Mouse (Mus musculus) ES-E14 (cell line): ENCODE results near the gene Foxs1. TPM values are rescaled to one million over a fixed set of nuclear protein-coding genes. Genes with fewer than 3 reads are reported as not detected.

ENCODE experiments used
- DNase-seq: peaks from one replicate; pipeline ENCODE4 v3.0.0-alpha.2; 2013; ENCODE audit warnings: low read depth, low spot score
- H3K27ac ChIP-seq: 2 replicates; pipeline ENCODE4 v1.5.1; 2012; ENCODE audit warnings: low read depth, mild to moderate bottlenecking, low read length, moderate library complexity, mixed read lengths; ENCODE audit not compliant: poor library complexity, insufficient read depth, severe bottlenecking
- H3K36me3 ChIP-seq: 2 replicates; pipeline ENCODE4 v1.6.1; 2012; ENCODE audit warnings: mild to moderate bottlenecking, low read length, moderate library complexity, mixed read lengths; ENCODE audit not compliant: control insufficient read depth, poor library complexity, insufficient read depth, severe bottlenecking
- H3K4me1 ChIP-seq, 2 experiments: fragments of 150-350 bp in 1 of 2; sonication (generic) in 1 of 2; 2 replicates each; pipeline ENCODE4 v1.6.1; 2012; ENCODE audit warnings: low read length in 2 of 2, mild to moderate bottlenecking in 1 of 2, mixed read lengths in 1 of 2; ENCODE audit not compliant: control insufficient read depth in 2 of 2, insufficient read depth in 2 of 2, poor library complexity in 1 of 2
- H3K4me3 ChIP-seq, 2 experiments: fragments of 150-350 bp in 1 of 2; sonication (generic) in 1 of 2; 2 replicates each; pipeline ENCODE4 v1.5.1; 2012; ENCODE audit warnings: low read length in 2 of 2, low read depth in 1 of 2, mild to moderate bottlenecking in 1 of 2, mixed read lengths in 1 of 2; ENCODE audit not compliant: insufficient read depth in 1 of 2, poor library complexity in 1 of 2, severe bottlenecking in 1 of 2
- H3K9ac ChIP-seq: 2 replicates; pipeline ENCODE4 v1.6.1; 2012; ENCODE audit warnings: low read depth, mild to moderate bottlenecking, low read length, mixed read lengths; ENCODE audit not compliant: poor library complexity, insufficient read depth, severe bottlenecking
- H3K9me3 ChIP-seq: fragments of 150-350 bp; sonication (generic); 2 replicates; pipeline ENCODE4 v1.6.1; 2012; ENCODE audit warnings: low read depth, mild to moderate bottlenecking, low read length; ENCODE audit not compliant: control insufficient read depth, insufficient read depth
- CHD2 ChIP-seq: IDR thresholded peaks from 2 replicates; pipeline ENCODE4 v1.6.1; 2014; ENCODE audit warnings: mild to moderate bottlenecking, low read depth, low read length, inconsistent platforms
- HCFC1 ChIP-seq: IDR thresholded peaks from 2 replicates; pipeline ENCODE4 v1.6.1; 2012; ENCODE audit warnings: low read length, inconsistent platforms, borderline replicate concordance; ENCODE audit not compliant: insufficient read depth
- MAFK ChIP-seq: IDR thresholded peaks from 2 replicates; pipeline ENCODE4 v1.6.1; 2014; ENCODE audit warnings: mild to moderate bottlenecking, low read depth, low read length, inconsistent platforms; ENCODE audit not compliant: insufficient read depth
- ZC3H11A ChIP-seq: IDR thresholded peaks from 2 replicates; pipeline ENCODE4 v1.6.1; 2012; ENCODE audit warnings: low read depth, mild to moderate bottlenecking, inconsistent platforms, low read length, borderline replicate concordance
- ZNF384 ChIP-seq: IDR thresholded peaks from 2 replicates; pipeline ENCODE4 v1.6.1; 2012; ENCODE audit warnings: low read depth, low read length, inconsistent platforms
- in situ Hi-C, 2 experiments: fragments of 600-800 bp; cut with MboI; formaldehyde crosslinking; loops; one replicate each; pipeline ENCODE4 v1.15.1; 2025; ENCODE audit warnings: low sequenced_read_pairs in 2 of 2, inconsistent platforms in 1 of 2; ENCODE audit not compliant: unreplicated experiment in 2 of 2
- total RNA-seq: library from RNA; depleted of rRNA; stranded (reverse); fragments of 300-350 nt; gene quantifications from 2 replicates; pipeline ENCODE4 v1.2.3, GENCODE M21; 2012

The Foxs1 gene
- total RNA-seq, 1 experiment, result 0.36 TPM

DNA sequence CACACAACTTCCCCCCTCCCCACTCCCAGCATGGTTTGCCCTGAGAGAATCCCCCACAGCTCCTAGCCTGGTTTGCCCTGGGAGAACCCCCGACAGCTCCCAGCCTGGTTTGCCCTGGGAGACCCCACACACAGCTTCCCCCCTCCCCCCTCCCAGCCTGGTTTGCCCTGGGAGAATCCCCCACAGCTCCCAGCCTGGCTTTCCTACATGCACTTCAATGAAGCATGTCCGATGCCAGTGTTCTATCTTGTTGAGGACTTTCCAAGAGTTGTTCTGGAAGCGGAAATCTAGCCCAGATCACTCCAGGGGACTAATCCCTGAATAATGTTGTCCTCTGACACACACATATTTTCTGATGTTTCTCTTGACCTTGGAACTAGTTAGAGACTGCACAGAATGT lies 30.4 kb downstream of the Foxs1 start:
- H3K9ac ChIP-seq, result no peak overlapping the region
- no peak overlapping the region for H3K27ac ChIP-seq
- H3K4me1 ChIP-seq, result peaks cover 0 to 9% of the 10 kb centered on the region in 2 experiments; a peak in 1 of 4 replicates
- H3K36me3 ChIP-seq, result no peaks in the 10 kb centered on the region
- H3K9me3 ChIP-seq, result no peaks in the 10 kb centered on the region
- TF ChIP-seq CHD2 (no peak), MAFK (no peak), ZC3H11A (no peak), HCFC1 (no peak), ZNF384 (no peak)
- DNase-seq, result no peak
- in situ Hi-C loops, result loop anchor here in 1 of 2 experiments (25.0 kb wide), 1 partner anchor 235 kb away; no protein-coding TSS in a partner anchor
- no peak overlapping the region for H3K4me3 ChIP-seq

DNA sequence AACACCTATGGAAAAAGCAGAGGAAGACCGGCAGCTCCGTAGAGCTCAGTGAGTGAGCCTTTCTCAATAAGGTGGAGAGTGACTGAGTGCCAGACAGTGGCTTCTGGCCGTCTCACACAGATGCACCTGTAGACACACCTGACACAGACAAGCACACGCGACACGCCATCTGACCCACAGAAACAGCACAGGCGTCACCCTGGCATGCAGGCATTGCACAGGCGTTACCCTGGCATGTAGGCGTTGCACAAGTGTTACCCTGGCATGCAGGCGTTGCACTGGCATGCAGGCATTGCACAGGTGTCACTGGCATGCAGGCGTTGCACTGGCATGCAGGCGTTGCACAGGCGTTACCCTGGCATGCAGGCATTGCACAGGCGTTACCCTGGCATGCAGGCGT lies 31.7 kb downstream of the Foxs1 start:
- Histone ChIP-seq H3K4me1 (peaks cover 0 to 8% of the 10 kb centered on the region in 2 experiments; a peak in 1 of 4 replicates), H3K4me3 (no peak overlapping the region), H3K27ac (no peak overlapping the region), H3K9ac (no peak overlapping the region), H3K9me3 (no peaks in the 10 kb centered on the region), H3K36me3 (no peaks in the 10 kb centered on the region)
- TF ChIP-seq CHD2, result no peak
- TF ChIP-seq HCFC1, result no peak
- no peak for TF ChIP-seq ZC3H11A
- no peak for TF ChIP-seq ZNF384
- TF ChIP-seq MAFK, result no peak
- in situ Hi-C loops, result loop anchor here in 1 of 2 experiments (25.0 kb wide), 1 partner anchor 236 kb away; no protein-coding TSS in a partner anchor
- no peak for DNase-seq

DNA sequence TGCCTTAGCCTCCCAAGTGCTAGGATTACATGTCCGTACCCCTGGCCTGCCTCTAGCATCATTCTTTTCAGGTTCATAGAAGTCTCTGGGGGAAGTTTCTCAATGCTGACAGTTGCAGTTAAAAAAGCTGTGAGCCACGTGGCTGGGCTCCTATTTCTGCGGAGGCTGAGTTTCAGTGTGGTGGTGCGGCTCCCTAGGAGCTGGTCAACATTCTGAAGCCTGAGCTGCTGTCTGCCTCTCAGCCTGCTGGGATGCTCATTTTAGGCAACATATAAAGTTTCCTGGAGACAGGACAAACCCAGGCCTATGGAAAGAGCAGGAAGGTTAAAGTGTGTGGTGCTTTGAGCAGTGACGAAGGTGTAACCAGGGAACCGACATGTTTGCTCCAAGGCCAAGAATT lies 34.0 kb downstream of the Foxs1 start:
- no peaks in the 10 kb centered on the region for H3K9me3 ChIP-seq
- no peak overlapping the region for H3K9ac ChIP-seq
- TF ChIP-seq MAFK, result no peak
- no peak for TF ChIP-seq CHD2
- no peak for TF ChIP-seq HCFC1
- no peak for TF ChIP-seq ZC3H11A
- no peak for TF ChIP-seq ZNF384
- peaks cover 10% of the 10 kb centered on the region for H3K36me3 ChIP-seq
- in situ Hi-C loops, result no loop called here
- DNase-seq, result no peak
- no peak overlapping the region for H3K27ac ChIP-seq
- H3K4me3 ChIP-seq, result no peak overlapping the region
- H3K4me1 ChIP-seq, result peaks cover 0 to 3% of the 10 kb centered on the region in 2 experiments; a peak in 1 of 4 replicates

DNA sequence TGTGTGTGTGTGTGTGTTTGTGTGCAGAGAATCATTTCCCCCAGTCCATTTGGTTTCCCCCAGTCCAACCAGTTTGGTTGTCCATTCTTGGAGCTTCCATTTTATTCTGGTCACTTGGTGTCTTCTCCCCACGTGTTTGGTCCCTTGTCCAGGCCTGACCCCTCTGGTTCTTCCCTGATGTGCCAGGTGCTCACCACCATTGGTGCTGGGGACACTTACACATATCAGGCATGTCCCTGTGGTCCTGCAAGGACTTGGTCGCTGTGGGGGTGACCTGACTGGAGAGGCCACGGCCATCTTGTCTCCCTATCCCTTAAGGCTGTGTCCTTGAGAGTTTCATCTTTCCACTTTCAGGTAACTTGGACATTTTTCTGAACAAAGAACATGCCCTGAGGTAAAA lies 36.1 kb downstream of the Foxs1 start:
- TF ChIP-seq HCFC1 (no peak), ZC3H11A (no peak), ZNF384 (no peak), MAFK (no peak), CHD2 (no peak)
- Histone ChIP-seq H3K9ac (no peak overlapping the region), H3K27ac (no peak overlapping the region), H3K4me3 (no peak overlapping the region), H3K4me1 (peaks cover 0 to 3% of the 10 kb centered on the region in 2 experiments; a peak in 1 of 4 replicates), H3K36me3 (peaks cover 28% of the 10 kb centered on the region), H3K9me3 (no peaks in the 10 kb centered on the region)
- in situ Hi-C loops, result no loop called here
- no peak for DNase-seq

DNA sequence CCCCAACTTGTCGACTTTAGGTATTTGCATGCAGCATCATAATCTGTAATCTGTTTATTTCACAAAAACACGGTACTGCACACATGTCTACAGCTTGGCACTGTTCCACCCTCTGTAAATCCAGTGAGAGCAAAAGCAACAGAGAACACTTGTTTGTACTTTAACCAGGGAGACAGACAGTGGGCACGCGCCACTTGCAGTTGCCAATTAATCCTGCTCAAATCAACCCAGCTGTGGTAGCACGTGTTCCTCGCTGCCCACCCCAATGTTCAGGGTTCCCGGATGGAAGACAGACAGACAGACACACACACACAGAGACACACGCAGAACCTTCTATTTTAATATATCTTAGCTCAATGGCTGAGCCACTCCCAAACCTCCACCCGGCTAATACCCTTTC lies 37.2 kb downstream of the Foxs1 start:
- in situ Hi-C loops, result no loop called here
- no peak overlapping the region for H3K27ac ChIP-seq
- peaks cover 36% of the 10 kb centered on the region for H3K36me3 ChIP-seq
- H3K9ac ChIP-seq, result no peak overlapping the region
- H3K4me1 ChIP-seq, result peaks cover 0 to 3% of the 10 kb centered on the region in 2 experiments; a peak in 1 of 4 replicates
- DNase-seq, result no peak
- no peak for TF ChIP-seq ZC3H11A
- no peak for TF ChIP-seq ZNF384
- no peak for TF ChIP-seq HCFC1
- TF ChIP-seq CHD2, result no peak
- no peak for TF ChIP-seq MAFK
- H3K9me3 ChIP-seq, result no peaks in the 10 kb centered on the region
- H3K4me3 ChIP-seq, result no peak overlapping the region
